Mouse (Mus musculus): Measurements from ENCODE around the gene Ces1a.

GRCm38 (mm10) chr8:93040776-93041567 lies 7.0 kb downstream of the Ces1a start:
- no peak for TF ChIP-seq CTCF (IDR thresholded peaks at IDR 0.05; ENCODE audit: borderline replicate concordance, insufficient read depth, low read length)
- TF ChIP-seq POLR2A (IDR thresholded peaks at IDR 0.05; ENCODE audit: low read depth, low read length): no peak
